Mouse (Mus musculus): Measurements from ENCODE around the gene Zfp82.

Gene Zfp82

GRCm38 (mm10) chr7:30044354-30044753 is 28.3 kb downstream of the Zfp82 start:
- no peak for DNase-seq

GRCm38 (mm10) chr7:30034331-30034730 is 38.4 kb downstream of the Zfp82 start:
- DNase-seq, result no peak

GRCm38 (mm10) chr7:30031379-30031778 is 41.3 kb downstream of the Zfp82 start:
- no peak for DNase-seq

GRCm38 (mm10) chr7:30030677-30031076 is 42.0 kb downstream of the Zfp82 start:
- no peak for DNase-seq

GRCm38 (mm10) chr7:30028572-30028971 is 44.1 kb downstream of the Zfp82 start:
- no peak for DNase-seq

GRCm38 (mm10) chr7:30027331-30027730 is 45.4 kb downstream of the Zfp82 start:
- DNase-seq, result no peak

GRCm38 (mm10) chr7:30025358-30025757 is 47.3 kb downstream of the Zfp82 start:
- DNase-seq, result no peak

- no peak for DNase-seq
These were observed 48.9 kb downstream of the Zfp82 start for GRCm38 (mm10) chr7:30023800-30024199.

- no peak for DNase-seq
These were observed 49.4 kb downstream of the Zfp82 start for GRCm38 (mm10) chr7:30023324-30023723.

- DNase-seq, result no peak
These were observed 53.2 kb downstream of the Zfp82 start for GRCm38 (mm10) chr7:30019543-30019942.

- no peak for DNase-seq
These were observed 55.5 kb downstream of the Zfp82 start for GRCm38 (mm10) chr7:30017226-30017625.

GRCm38 (mm10) chr7:30012956-30013363 is 59.7 kb downstream of the Zfp82 start:
- peak in 1 of 2 experiments; percentile 32 for DNase-seq

GRCm38 (mm10) chr7:30010551-30011195 is 62.0 kb downstream of the Zfp82 start:
- no peak for DNase-seq

GRCm38 (mm10) chr7:30009321-30010085 is 63.2 kb downstream of the Zfp82 start:
- no peak for DNase-seq

GRCm38 (mm10) chr7:30008020-30008690 is 64.5 kb downstream of the Zfp82 start:
- DNase-seq, result no peak

- DNase-seq, result no peak
These were observed 65.1 kb downstream of the Zfp82 start for GRCm38 (mm10) chr7:30007601-30008000.

Data from spleen, adult 18-20 months (tissue).